Mouse (Mus musculus) forelimb bud, embryonic 11.5 days (tissue): ENCODE data around the gene Mum1.
A peak's percentile ranks its signal among the peaks of the same experiment; 100 is the strongest.

ENCODE experiments used
- DNase-seq: peaks from one replicate; pipeline ENCODE4 v3.0.0-alpha.2; 2012; ENCODE audit warnings: low read depth, low spot score

Gene Mum1

DNA sequence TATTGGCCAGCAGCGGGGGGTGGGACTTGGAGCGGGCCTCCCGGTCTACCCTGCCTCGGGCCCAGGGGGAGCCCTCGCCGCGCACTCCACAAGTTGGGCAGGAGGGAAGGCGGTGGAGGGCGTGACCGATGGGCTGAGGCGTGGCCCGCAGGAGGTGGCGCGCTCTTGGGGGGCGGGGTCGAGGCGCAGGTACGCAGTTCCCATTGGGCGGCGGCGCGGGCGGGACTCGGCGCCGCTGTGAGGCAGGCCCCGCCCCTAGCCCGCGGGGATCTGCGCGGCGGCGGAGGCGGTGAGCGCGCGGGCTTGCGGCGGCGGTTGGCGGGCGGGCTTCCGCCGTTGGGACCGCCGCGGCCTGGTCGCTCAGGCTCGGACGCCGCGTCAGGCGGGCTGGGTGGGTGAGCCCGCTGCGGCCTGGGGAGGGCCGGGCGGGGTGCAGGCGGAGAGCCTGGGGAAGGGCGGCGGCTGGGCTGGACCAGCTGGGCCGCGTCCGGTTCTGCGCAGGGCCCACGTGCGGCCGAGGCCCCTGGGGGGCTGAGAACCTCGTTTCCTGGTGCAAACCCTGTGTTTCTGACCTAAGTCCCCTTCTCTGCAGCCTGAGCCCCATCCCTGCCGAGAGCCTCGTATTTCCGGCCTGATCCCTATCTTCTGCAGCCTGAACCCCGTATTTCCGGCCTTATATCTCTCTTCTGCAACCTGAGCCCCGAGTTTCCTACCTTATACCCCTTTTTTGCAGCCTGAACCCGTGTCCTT, at the start of gene Mum1:
Gene Mum1 (plus strand): TSS at position 19 of the 750 bp plus-strand sequence.
- peak; percentile 98 for DNase-seq

GRCm38 (mm10) chr10:80177441-80178279, 48.6 kb upstream of the Mum1 start:
- DNase-seq = no peak

GRCm38 (mm10) chr10:80179068-80180051, 46.9 kb upstream of the Mum1 start, which contains the start of gene Efna2:
TSS of gene Efna2 (plus strand) at chr10:80179482.
- DNase-seq = no peak

- no peak for DNase-seq
Measured at GRCm38 (mm10) chr10:80180288-80180687, 45.9 kb upstream of the Mum1 start.

- no peak for DNase-seq
Measured at GRCm38 (mm10) chr10:80180823-80181222, 45.4 kb upstream of the Mum1 start.

DNA sequence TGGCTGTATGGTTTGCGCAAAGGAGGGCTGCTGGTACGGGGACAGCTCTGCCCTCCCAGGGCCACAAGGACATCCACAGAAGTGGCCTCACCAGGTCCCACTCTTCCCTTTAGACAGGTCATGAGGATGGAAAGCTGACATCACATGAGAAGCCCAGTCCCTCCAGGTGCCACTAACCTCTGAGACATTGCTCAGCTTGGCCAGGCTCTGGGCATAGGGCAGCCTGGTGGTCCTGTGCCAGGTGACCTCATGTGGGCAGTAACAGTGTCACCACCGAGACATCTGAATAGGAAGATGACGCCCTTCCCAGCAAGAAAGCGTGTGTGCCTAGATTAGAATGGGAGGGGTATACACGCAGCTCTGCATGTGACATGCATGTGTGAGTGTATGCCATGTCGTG, 43.7 kb upstream of the Mum1 start:
- DNase-seq = no peak

- no peak for DNase-seq
Measured at GRCm38 (mm10) chr10:80186649-80187048, 39.6 kb upstream of the Mum1 start.

DNA sequence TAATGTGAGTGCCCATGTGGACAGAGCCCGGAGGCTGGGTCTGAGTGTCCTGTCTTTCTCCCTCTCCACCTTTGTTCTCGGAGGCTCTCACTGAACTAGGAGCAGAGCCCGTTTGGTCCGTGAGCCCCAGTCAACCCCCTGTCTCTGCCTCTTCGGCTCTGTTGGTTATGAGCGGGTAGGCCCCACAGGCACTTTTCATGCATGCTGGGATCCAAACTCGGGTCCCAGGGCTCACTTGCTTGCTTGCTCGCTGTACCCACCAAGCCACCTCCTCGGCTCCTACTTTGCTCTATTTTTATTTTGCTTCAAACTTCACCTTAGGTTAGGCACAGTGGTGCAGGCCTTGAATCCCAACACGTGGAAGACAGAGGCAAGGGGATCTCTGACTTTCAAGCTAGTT, 38.5 kb upstream of the Mum1 start:
- no peak for DNase-seq

DNA sequence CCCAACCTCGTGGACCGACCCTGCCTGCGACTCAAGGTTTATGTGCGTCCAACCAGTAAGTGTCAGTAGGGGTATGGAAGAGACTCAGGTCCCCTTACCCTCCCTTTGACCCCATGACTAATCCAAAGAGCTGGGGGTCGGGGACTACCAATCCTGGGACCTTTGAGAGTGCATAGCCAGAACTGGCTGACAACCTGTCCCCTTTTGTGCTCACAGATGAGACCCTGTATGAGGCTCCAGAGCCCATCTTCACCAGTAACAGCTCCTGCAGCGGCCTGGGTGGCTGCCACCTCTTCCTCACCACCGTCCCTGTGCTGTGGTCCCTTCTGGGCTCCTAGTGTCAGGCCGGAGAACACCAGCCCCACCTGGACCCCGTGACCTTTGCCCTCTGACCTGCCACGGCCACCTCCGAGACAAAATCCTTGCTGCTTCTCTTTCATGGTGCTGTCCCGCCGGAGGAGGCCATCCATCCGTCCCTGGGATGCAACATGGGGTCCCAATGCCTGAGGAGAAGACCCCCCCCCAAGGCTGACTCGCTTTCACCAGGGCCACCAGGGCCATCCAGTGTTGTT, 37.7 kb upstream of the Mum1 start:
- DNase-seq = no peak

GRCm38 (mm10) chr10:80189999-80190398, 36.2 kb upstream of the Mum1 start:
- no peak for DNase-seq

DNA sequence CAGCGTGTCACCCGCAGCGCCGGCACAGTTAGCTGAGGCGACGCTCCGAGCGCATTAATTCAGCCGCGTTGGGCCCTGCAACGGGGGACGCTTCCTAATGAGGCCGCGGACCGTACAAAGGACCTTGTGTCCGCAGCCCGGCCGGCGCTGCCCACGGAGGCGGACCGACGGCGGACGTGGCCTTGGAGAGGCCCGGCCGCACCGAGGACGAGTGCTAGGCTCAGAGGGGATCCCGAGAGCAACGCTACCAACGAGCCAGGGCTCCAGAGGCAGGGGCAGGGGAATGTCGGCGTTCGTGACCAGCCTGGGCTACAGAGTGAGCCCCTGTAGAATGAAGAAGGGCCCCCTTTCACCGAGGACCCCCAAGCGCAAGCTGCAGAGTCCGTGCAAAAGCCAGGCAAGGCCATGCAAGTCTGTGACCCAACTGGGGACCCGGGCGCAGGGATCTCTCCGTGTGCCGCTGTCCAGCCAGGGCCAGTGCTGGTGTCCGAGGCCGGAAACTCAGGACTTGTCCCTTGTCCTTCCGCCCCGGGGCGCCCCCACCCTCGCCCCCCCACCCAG, 35.7 kb upstream of the Mum1 start:
- DNase-seq = no peak

DNA sequence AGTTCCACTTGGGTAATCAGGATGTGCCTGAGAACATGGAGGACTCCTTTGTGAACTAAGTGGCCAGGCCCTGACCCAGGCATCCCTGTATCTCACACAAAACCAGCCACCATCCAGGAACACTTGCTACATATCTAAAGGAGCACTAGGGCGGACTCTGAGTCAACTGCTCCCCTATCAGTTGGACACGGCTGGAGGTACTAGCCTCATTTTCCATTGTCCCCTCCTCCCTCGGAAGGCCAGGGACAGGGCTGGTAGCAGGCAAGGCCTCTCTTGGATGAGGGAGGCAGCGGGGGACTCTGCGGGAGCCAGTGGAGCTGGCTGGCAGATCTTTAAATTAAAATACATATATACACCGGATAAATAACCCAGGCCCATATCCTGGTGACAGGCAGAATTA, 32.3 kb upstream of the Mum1 start:
- no peak for DNase-seq

- no peak for DNase-seq
Measured at GRCm38 (mm10) chr10:80194441-80194840, 31.8 kb upstream of the Mum1 start.

DNA sequence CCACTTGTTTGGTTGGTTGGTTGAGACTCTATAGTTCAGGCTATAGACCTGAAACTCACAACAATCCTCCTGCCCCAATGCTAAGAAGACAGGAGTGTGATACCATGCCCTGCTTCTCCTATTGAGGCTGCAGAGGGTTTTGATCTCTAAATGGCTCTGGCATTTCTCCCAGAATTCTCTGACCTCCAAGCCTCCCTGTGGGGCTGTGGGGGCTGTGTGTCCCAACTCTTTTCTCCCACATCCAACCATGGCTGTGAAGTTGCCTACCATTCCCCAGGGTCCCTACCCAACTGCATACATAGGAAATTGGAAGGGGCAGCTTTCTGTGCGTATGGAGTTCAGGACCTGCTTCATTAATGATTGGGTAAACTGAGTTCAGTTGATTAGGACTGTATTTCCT, 30.1 kb upstream of the Mum1 start:
- DNase-seq = no peak

- no peak for DNase-seq
Measured at GRCm38 (mm10) chr10:80196778-80197581, 29.3 kb upstream of the Mum1 start.

- peak; percentile 87 for DNase-seq
Measured at GRCm38 (mm10) chr10:80199440-80200008, 26.7 kb upstream of the Mum1 start.

- DNase-seq = no peak
Measured at GRCm38 (mm10) chr10:80200485-80200884, 25.7 kb upstream of the Mum1 start.

DNA sequence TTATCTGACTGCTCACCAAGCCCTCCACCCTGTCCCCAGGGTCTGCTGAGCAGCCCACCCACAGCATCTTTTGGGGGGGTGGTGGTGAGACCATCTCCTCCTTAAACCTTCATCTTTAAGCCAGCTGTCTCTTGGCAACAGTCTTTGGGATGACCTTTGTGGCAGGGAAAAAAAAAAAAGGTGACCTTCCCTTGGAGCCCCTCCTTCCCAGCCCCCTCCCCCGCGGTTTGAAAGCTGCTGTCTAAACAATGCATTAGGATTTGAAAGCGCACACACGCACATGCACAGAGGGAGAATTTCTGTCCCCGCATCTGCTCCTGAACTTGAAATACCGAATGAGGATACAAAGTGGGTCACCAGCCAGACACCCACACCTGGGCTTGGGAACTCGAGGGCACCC, 22.2 kb upstream of the Mum1 start:
- no peak for DNase-seq

GRCm38 (mm10) chr10:80207201-80207600, 19.0 kb upstream of the Mum1 start:
- no peak for DNase-seq

- DNase-seq = no peak
Measured at GRCm38 (mm10) chr10:80207676-80208075, 18.6 kb upstream of the Mum1 start.
